Mouse (Mus musculus) spleen, postnatal 0 days (tissue): Measurements from ENCODE around the gene Gm11127. TPM values are rescaled to one million over a fixed set of nuclear protein-coding genes. Genes with fewer than 3 reads are reported as not detected.

ENCODE experiments used
- polyA plus RNA-seq: library from polyadenylated mRNA; unstranded; fragments of >200 nt; fragmentation: Nextera tagmentation; extraction: Ambion mirVana; gene quantifications from 2 replicates; pipeline ENCODE4 v1.2.1, GENCODE M21; 2015

The Gm11127 gene
- polyA plus RNA-seq: not detected in 2 replicates

DNA sequence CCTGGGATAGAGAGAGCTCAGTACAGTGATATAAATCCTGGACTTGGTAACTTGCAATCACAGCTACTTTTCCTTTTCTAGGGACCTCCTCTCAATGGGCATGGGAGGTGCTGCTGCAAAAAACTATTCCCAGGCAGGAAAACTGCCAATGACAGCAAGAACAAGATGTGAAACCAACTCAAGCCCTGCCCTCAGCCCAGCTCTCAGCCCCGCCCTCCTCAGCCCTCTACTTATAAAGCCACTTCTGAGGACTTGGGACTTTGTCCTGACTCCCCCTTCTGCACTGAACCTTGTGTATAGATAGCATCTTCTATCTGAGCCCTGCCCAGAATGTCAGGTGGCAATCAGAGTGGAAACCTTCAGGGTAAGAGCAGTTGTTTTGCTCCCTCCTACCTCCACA, at the start of gene Gm11127:
Gene Gm11127, minus strand, starts transcription at position 10 of the 400 bp plus-strand sequence.

DNA sequence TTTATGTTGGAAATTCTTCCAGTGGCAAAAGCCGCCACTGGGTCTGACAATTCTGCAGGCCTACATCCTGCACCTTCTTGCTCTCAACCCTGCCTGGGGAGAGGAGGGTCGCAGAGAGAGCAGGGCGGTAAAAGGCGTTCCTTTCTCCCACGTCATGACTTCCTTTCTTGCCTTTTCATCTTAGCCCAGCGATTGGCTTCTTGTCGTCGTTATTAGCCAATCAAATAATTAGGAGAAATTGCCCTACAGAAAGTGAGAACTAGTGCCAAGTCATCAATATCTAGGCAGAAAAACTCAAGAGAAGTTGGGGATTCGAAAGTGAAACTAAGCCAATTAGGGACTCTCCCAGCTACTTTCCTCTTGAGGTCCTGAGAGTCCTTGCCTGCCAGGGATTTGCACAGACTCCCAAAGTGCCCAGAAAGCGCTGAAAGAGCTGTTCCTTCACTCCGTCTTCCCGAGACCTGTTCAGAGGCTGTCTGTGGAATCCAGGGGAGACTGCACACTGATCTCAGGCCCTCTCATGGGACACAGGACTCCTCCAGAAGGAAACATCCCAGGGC, 15.5 kb downstream of the Gm11127 start, which contains the start of the genes H2-T22 and Gm6034:
Gene H2-T22, minus strand, starts transcription at position 138 of the 560 bp plus-strand sequence.
Gene Gm6034, plus strand, starts transcription at position 352 of the 560 bp plus-strand sequence.

DNA sequence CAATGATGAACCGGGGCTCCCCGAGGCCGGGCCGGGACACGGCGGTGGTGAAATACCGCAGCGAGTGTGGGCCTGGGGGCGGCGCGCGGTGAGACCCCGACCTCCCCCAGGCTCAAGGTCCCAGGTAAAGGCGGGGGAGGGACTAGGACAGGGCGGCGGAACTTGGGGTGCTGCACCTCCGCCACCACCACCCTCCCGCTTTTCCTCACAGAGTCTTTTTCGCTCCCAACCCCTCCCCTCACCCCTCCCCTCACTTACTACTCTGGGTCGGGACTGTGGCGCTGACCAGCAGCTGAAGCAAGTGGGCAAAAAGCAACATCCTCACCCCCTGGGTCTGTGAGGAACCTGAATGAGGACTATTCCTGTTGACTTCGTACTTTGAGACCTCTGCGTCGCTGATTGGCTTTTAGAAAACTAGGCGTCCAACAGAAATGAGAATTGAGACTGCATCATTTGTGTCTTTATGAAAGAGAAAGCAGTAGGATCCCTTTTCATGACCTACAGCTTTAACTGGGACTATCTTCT, 25.8 kb downstream of the Gm11127 start, which contains the start of gene H2-T23:
Gene H2-T23, minus strand, starts transcription at position 505 of the 525 bp plus-strand sequence.

DNA sequence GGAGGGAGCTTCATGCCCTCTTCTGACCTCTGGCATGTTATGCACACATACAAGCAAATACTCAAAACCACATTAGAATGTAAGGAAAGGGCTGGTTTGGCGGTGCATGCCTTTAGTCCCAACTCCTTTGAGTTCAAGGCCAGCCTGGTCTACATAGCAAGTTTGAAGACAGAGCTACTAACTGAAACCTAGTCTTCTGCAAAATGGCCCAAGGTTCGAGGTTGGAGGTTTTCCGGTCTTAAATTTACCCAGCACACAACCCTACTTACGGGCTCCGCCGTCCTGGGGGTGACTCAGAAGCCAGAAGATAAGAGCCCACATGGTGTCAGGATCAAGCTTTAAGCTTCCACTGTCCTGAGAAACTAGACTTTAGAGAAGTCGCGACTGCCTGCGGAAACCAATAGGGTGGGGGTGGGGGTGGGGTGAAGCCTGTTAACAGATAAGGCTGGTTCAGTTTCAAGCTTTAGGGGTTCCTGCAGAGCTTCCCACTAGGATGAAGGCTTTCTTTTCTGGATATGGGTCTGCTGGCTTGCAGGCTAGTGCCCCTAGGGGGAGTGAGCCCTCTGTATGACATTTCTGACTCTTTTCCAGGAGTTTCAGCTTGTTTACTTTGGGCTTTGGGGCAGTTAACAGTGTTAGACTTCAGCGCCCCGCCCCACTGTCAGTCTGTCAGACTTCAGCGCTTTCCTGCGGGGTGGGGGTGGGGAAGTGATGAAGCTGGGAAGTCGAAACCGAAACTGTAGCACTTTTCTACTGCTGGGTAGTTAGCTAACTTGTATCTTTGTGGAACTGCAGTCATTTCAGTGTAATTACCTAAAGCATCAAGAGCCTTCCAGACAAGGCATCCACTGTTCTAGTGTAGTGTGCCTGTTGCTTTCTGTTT, 37.7 kb downstream of the Gm11127 start, which contains the start of gene H2-T24:
Gene H2-T24, minus strand, starts transcription at position 370 of the 883 bp plus-strand sequence.

Other genes starting within 250 kb of the Gm11127 start
- gene Ier3, start 236.7 kb downstream of the Gm11127 start, polyA plus RNA-seq: 32.9 and 36.5 TPM in 2 replicates
- gene Flot1, start 235.1 kb downstream of the Gm11127 start, polyA plus RNA-seq: 45.6 and 54.3 TPM in 2 replicates
- 563 and 593 TPM in 2 replicates for gene Tubb5, start 220.1 kb downstream of the Gm11127 start, polyA plus RNA-seq
- 6.5 and 7.6 TPM in 2 replicates for gene Mdc1, start 216.9 kb downstream of the Gm11127 start, polyA plus RNA-seq
- 38.0 and 41.2 TPM in 2 replicates for gene Nrm, start 197.1 kb downstream of the Gm11127 start, polyA plus RNA-seq
- gene Ppp1r18, start 192.8 kb downstream of the Gm11127 start, polyA plus RNA-seq: 28.7 and 37.7 TPM in 2 replicates
- 33.5 and 34.1 TPM in 2 replicates for gene Dhx16, start 178.6 kb downstream of the Gm11127 start, polyA plus RNA-seq
- 16.2 and 16.7 TPM in 2 replicates for gene 2310061I04Rik, start 160.9 kb downstream of the Gm11127 start, polyA plus RNA-seq
- 9.9 and 11.9 TPM in 2 replicates for gene Atat1, start 148.3 kb downstream of the Gm11127 start, polyA plus RNA-seq
- 71.9 and 77.8 TPM in 2 replicates for gene Mrps18b, start 142.0 kb downstream of the Gm11127 start, polyA plus RNA-seq
- 17.4 and 18.4 TPM in 2 replicates for gene Ppp1r10, start 141.9 kb downstream of the Gm11127 start, polyA plus RNA-seq
- gene Abcf1, start 88.6 kb downstream of the Gm11127 start, polyA plus RNA-seq: 75.9 and 76.2 TPM in 2 replicates
- 18.4 and 21.0 TPM in 2 replicates for gene Gnl1, start 78.5 kb downstream of the Gm11127 start, polyA plus RNA-seq
- gene Prr3, start 78.1 kb downstream of the Gm11127 start, polyA plus RNA-seq: 8.6 and 11.4 TPM in 2 replicates
- 9.8 and 11.7 TPM in 2 replicates for gene H2-T24, start 37.8 kb downstream of the Gm11127 start, polyA plus RNA-seq
- 38.3 and 49.1 TPM in 2 replicates for gene H2-T23, start 25.5 kb downstream of the Gm11127 start, polyA plus RNA-seq
- 10.0 and 15.3 TPM in 2 replicates for gene H2-T22, start 15.6 kb downstream of the Gm11127 start, polyA plus RNA-seq
- not detected in 2 replicates for gene Gm6034, start 15.4 kb downstream of the Gm11127 start, polyA plus RNA-seq
- not detected in 2 replicates for gene Gm19684, start 63.3 kb upstream of the Gm11127 start, polyA plus RNA-seq
- not detected in 2 replicates for gene Gm7030, start 71.1 kb upstream of the Gm11127 start, polyA plus RNA-seq
- not detected in 2 replicates for gene Gm8909, start 110.2 kb upstream of the Gm11127 start, polyA plus RNA-seq
- gene H2-T3, start 131.9 kb upstream of the Gm11127 start, polyA plus RNA-seq: not detected in 2 replicates
- 86.7 and 86.8 TPM in 2 replicates for gene Rpp21, start 199.7 kb upstream of the Gm11127 start, polyA plus RNA-seq
- gene Trim39, start 213.9 kb upstream of the Gm11127 start, polyA plus RNA-seq: 6.4 and 7.8 TPM in 2 replicates
- not detected in 2 replicates for gene H2-M10.2, start 228.1 kb upstream of the Gm11127 start, polyA plus RNA-seq